Mouse (Mus musculus) stomach, postnatal 0 days (tissue): ENCODE measurements at regions not wholly inside any gene's neighbourhood (a gene's known extent, or its start where the extent isn't known, plus 50 kb on each side); places are given as distances from the start of the nearest gene placed in this dataset.

ENCODE experiments used
- ATAC-seq: fragments of 200-750 bp; cut with Nextera tagmentation; 2 replicates; pipeline ENCODE4 v1.8.0; 2017; ENCODE audit not compliant: low FRiP score, low TSS enrichment
- DNase-seq: peaks from one replicate; pipeline ENCODE4 v3.0.0-alpha.2; 2016; ENCODE audit warnings: low spot score
- H3K27ac ChIP-seq: fragments of 300-500 bp; sonication (generic); replicated peaks from 2 replicates; pipeline ENCODE4 v1.5.1; 2014; ENCODE audit warnings: mild to moderate bottlenecking, control low read depth
- H3K27me3 ChIP-seq: fragments of 300-500 bp; sonication (generic); 2 replicates; pipeline ENCODE4 v1.6.1; 2014; ENCODE audit warnings: low read length; ENCODE audit not compliant: control insufficient read depth, insufficient read depth
- H3K36me3 ChIP-seq: fragments of 300-500 bp; sonication (generic); 2 replicates; pipeline ENCODE4 v1.6.1; 2014; ENCODE audit warnings: low read length, mixed read lengths; ENCODE audit not compliant: control insufficient read depth, insufficient read depth
- H3K4me1 ChIP-seq: fragments of 300-500 bp; sonication (generic); replicated peaks from 2 replicates; pipeline ENCODE4 v1.6.1; 2014; ENCODE audit warnings: antibody characterized with exemption; ENCODE audit not compliant: control insufficient read depth, insufficient read depth
- H3K4me2 ChIP-seq: fragments of 300-500 bp; sonication (generic); replicated peaks from 2 replicates; pipeline ENCODE4 v1.6.1; 2014; ENCODE audit warnings: low read depth, mild to moderate bottlenecking, control low read depth, moderate library complexity
- H3K4me3 ChIP-seq: fragments of 300-500 bp; sonication (generic); 2 replicates; pipeline ENCODE4 v1.5.1; 2014; ENCODE audit warnings: low read depth, low read length, control low read depth
- H3K9ac ChIP-seq: fragments of 300-500 bp; sonication (generic); 2 replicates; pipeline ENCODE4 v1.6.1; 2014; ENCODE audit warnings: mild to moderate bottlenecking, low read length, control low read depth, mixed read lengths
- H3K9me3 ChIP-seq: fragments of 300-500 bp; sonication (generic); 2 replicates; pipeline ENCODE4 v1.6.1; 2016; ENCODE audit warnings: low read length; ENCODE audit not compliant: control insufficient read depth
- CTCF ChIP-seq: IDR thresholded peaks from 2 replicates; pipeline ENCODE4 v1.5.1; 2016; ENCODE audit warnings: antibody characterized with exemption, low read depth, mild to moderate bottlenecking, moderate library complexity
- EP300 ChIP-seq: optimal IDR thresholded peaks from 2 replicates; pipeline ENCODE3; 2016; ENCODE audit warnings: antibody characterized with exemption
- WGBS: fragments of 180-500 bp; shearing (Covaris S2); extraction: QIAGEN DNeasy Blood & Tissue Kit; methylation state at CpG from one replicate; pipeline ENCODE4 v1.1.7; 2014; 5-methylcytosine and 5-hydroxymethylcytosine counted together

DNA sequence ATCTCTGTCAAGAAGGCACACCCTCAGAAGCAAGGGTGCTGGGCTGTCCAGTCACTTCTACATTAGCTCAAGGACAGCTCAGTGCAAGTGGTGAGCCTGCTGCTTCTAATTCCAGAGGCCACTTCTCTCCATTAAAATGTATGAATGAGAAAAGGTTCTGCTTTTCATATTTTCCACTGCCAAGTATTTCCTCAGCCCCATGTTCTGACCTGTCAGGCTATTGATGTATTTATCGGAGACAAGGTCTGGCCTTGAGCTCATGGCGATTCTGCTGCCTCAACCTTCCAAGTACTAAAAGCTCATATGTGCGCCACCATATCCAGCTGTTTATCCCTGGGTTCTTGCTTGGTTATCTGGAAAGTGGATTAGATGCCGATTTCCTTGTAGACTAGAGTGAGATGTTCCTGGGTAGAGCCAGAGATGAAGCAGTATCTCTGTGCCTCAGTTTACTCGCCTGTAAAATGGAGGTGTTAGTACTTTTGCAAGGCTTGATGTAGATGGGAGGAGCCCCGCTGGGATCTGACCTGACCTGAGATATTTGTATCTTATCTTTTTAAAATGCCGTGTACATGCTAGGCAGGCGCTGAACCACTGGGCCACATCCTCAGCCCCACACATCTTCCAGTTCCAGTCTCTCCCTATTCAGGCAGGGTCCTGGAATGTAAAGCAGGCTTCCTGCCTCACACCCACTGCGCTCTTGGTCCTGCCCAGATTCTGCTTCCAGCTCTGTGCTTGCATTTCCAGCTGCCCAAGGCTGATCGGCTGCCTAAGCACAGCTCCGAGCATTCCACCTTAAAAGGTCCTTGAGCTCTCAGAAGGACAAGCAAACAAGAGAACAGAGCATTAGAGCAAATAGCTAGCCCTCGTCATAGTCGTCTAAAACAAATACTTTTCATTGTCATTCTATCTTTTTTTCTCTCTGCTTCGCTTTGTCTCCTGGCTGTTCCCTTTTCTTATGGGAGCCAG is 161.0 kb downstream of the Rab11fip4 start:
- no peak overlapping the region for H3K9ac ChIP-seq
- peak; percentile 55 for ATAC-seq
- DNase-seq = peak; percentile 33
- 0 out of 2 replicates have a peak overlapping the region, but pooled peaks have one; percentile 3 for H3K27ac ChIP-seq
- no peaks in the 10 kb centered on the region for H3K36me3 ChIP-seq
- TF ChIP-seq CTCF (no peak), EP300 (no peak)
- no peaks in the 10 kb centered on the region for H3K9me3 ChIP-seq
- 49% methylated on average over 14 of the region's 14 CpGs for WGBS
- no peaks in the 10 kb centered on the region for H3K4me1 ChIP-seq
- no peaks in the 10 kb centered on the region for H3K27me3 ChIP-seq
- H3K4me2 ChIP-seq = no peak overlapping the region
- H3K4me3 ChIP-seq = no peak overlapping the region

DNA sequence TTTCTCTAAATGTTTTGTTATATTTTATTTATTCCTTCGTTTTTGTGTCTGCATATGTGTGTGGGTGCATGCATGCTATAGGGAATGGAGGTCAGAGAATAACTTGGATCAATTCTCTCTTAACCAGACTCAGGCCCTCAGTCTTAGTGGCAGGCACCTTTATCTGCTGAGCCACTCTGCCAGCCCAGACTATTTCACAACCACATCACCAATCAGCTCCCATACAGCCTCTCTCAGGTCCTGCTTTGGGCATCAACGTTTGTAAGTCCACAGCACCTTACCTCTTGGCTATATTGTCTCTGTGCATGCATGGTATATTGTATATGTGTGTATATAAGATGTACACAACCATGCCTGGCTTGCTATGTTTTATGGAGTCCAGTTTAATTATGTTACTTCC is 159.9 kb downstream of the Rab11fip4 start:
- H3K4me1 ChIP-seq = no peaks in the 10 kb centered on the region
- H3K9me3 ChIP-seq = no peaks in the 10 kb centered on the region
- DNase-seq (no peak), ATAC-seq (no peak)
- no peak overlapping the region for H3K27ac ChIP-seq
- no peak overlapping the region for H3K9ac ChIP-seq
- no peak overlapping the region for H3K4me3 ChIP-seq
- H3K4me2 ChIP-seq = no peak overlapping the region
- H3K27me3 ChIP-seq = no peaks in the 10 kb centered on the region
- TF ChIP-seq EP300 = no peak
- TF ChIP-seq CTCF = no peak
- 69% methylated on average over 2 of the region's 2 CpGs for WGBS
- H3K36me3 ChIP-seq = no peaks in the 10 kb centered on the region

DNA sequence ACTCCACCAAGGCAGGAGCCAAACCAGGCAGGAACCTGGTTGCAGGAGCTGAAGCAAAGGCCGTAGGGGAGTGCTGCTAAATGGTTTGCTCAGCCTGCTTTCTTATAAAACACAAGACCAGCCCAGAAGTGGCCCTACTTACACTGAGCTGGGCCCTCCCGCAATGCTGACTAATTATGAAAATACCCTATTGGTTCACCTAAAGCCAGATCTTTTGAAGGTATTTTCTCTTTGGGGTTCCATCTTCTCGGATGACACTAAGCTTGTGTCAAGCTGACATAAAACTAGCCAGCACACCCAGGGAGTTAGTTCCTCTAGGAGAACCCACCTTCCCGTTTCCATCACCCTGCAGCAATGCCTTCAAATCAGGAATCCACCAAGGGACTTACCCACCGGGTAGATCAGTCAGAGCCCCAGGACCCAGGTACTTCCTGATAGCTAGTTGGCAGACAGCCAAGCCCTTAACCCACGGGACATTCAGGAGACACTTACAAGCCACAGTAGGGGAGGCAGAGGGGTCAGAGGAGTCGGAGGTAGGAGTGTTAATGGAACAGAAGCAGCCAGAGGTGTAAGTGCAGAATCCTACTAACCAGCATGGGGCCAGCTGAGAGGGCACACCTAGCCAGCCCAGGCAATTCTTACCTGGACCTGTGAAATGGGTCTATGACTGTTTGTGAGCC is 158.9 kb downstream of the Rab11fip4 start:
- no peak for ATAC-seq
- H3K4me3 ChIP-seq = no peak overlapping the region
- no peaks in the 10 kb centered on the region for H3K36me3 ChIP-seq
- H3K9ac ChIP-seq = no peak overlapping the region
- TF ChIP-seq EP300 (no peak), CTCF (no peak)
- no peaks in the 10 kb centered on the region for H3K27me3 ChIP-seq
- H3K9me3 ChIP-seq = no peaks in the 10 kb centered on the region
- DNase-seq = peak; percentile 29
- no peaks in the 10 kb centered on the region for H3K4me1 ChIP-seq
- no peak overlapping the region for H3K4me2 ChIP-seq
- 49% methylated on average over 7 of the region's 7 CpGs for WGBS
- H3K27ac ChIP-seq = no peak overlapping the region

DNA sequence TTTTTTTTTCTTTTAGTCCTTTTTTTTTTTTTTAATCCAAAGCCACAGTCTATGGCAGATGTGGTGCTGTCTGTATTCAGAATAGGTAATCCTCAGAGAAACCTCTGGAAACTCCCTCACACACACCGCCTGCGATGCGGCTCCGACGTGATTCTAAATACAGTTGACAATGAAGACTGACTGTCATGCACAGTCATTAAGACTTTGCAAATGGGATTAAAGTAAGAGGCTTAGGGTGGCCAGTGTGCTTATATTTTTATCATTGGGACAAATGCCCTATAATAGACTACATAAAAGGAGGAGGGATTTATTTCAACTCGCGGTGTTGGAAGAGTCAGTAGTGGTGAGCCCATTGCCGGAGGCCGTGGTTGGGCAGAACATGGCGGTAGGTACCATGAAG is 158.1 kb downstream of the Rab11fip4 start:
- no peaks in the 10 kb centered on the region for H3K9me3 ChIP-seq
- H3K27me3 ChIP-seq = no peaks in the 10 kb centered on the region
- no peaks in the 10 kb centered on the region for H3K4me1 ChIP-seq
- no peak for TF ChIP-seq CTCF
- no peak for TF ChIP-seq EP300
- ATAC-seq (no peak), DNase-seq (no peak)
- H3K27ac ChIP-seq = no peak overlapping the region
- 97% methylated on average over 10 of the region's 10 CpGs for WGBS
- no peak overlapping the region for H3K4me3 ChIP-seq
- no peak overlapping the region for H3K9ac ChIP-seq
- no peak overlapping the region for H3K4me2 ChIP-seq
- H3K36me3 ChIP-seq = no peaks in the 10 kb centered on the region

DNA sequence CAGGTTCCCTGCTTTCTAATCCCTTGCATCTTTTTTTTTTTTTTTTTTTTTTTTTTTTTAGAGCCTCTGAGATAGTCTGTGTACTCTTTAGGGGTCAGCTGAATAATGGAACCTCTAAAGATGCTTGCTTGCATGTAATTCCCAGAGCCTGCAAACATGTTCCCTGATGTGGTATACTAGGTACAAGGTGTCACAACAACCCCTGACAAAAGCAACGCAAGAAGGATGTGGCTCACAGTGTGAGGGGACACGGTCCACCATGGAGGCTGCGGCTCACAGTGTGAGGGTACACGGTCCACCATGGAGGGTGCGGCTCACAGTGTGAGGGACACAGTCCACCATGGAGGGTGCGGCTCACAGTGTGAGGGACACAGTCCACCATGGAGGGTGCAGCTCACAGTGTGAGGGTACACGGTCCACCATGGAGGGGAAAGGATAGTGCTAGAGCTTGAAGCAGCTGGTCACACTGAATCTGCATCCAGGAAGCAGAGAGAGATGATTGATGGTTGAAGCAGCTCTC is 157.7 kb downstream of the Rab11fip4 start:
- no peak overlapping the region for H3K27ac ChIP-seq
- no peak overlapping the region for H3K4me3 ChIP-seq
- H3K9me3 ChIP-seq = no peaks in the 10 kb centered on the region
- DNase-seq = no peak
- no peak overlapping the region for H3K9ac ChIP-seq
- no peak overlapping the region for H3K4me2 ChIP-seq
- TF ChIP-seq CTCF (no peak), EP300 (no peak)
- WGBS = 94% methylated on average over 7 of the region's 7 CpGs
- H3K4me1 ChIP-seq = no peaks in the 10 kb centered on the region
- no peak for ATAC-seq
- no peaks in the 10 kb centered on the region for H3K27me3 ChIP-seq
- no peaks in the 10 kb centered on the region for H3K36me3 ChIP-seq

DNA sequence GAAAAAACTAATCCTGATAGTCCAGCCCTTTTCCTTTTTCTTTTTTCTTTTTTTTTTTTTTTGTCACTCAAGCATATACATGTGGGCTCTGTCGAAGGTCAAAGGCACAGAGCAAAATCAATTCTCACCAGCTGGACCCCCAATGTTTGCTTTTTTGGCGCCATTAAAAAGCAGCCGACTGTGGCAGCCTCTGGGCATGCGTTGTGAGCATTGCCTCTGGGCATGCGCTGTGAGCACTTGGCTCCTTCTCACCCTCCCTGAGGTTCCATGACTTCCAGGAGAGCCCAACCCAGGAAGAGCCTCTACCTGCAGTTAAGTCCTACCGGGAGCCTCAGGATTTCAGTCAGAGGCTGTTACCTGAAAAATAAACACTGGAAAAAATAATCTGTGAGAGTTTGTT is 156.8 kb downstream of the Rab11fip4 start:
- no peaks in the 10 kb centered on the region for H3K9me3 ChIP-seq
- H3K9ac ChIP-seq = no peak overlapping the region

More for the DNA sequence above, 156.8 kb downstream of the Rab11fip4 start:
- Histone ChIP-seq H3K4me3 (no peak overlapping the region), H3K27ac (no peak overlapping the region), H3K4me2 (no peak overlapping the region), H3K4me1 (no peaks in the 10 kb centered on the region), H3K27me3 (no peaks in the 10 kb centered on the region), H3K36me3 (no peaks in the 10 kb centered on the region)
- TF ChIP-seq EP300 (no peak), CTCF (no peak)
- ATAC-seq (no peak), DNase-seq (peak; percentile 45)
- 62% methylated on average over 6 of the region's 6 CpGs for WGBS
